Mouse (Mus musculus): Measurements from ENCODE around the gene Bend7. TPM values are rescaled to one million over a fixed set of nuclear protein-coding genes. Genes with fewer than 3 reads are reported as not detected.

Gene Bend7
- polyA plus RNA-seq, 1 experiment from 2014 or later, result 6.9 TPM

DNA sequence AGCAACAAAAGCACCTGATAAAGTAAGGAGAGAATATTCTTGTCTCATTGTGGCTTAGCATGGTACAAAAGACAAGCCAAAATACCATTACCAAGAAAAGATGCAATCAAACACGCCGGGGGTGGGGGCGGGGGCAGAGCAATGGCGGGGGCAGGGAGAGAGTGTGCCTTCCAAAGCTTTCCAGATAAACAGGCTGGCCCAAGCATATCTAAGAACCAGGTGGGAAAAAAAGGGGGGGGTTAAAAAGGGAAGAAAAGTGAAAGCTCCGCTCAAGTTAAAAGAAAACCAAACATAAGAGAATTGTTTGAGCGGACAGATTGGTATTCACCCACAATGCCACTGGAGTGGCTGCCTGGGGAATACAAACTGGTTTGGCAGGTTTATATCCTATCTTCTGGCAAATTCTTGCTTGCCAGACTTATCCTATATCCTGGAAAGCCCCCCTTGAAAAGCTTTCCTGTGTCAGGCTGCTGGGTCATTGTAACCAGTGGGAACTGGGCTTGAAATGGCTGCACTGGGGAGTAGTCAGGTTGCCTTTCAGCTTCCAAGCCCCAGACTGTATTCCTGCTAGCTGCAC is 111.9 kb downstream of the Bend7 start:
- 87% methylated on average over 6 of the region's 6 CpGs for WGBS
- no peak overlapping the region for H3K4me3 ChIP-seq
- no peaks in the 10 kb centered on the region for H3K27me3 ChIP-seq
- no peaks in the 10 kb centered on the region for H3K9me3 ChIP-seq
- no peak overlapping the region for H3K4me2 ChIP-seq
- no peak overlapping the region for H3K27ac ChIP-seq
- no peaks in the 10 kb centered on the region; the same call in 1 of the 2 replicates for H3K4me1 ChIP-seq (replicated peaks)
- no peaks in the 10 kb centered on the region for H3K36me3 ChIP-seq
- no peak for ATAC-seq (ENCODE audit: low FRiP score)
- no peak overlapping the region for H3K9ac ChIP-seq

DNA sequence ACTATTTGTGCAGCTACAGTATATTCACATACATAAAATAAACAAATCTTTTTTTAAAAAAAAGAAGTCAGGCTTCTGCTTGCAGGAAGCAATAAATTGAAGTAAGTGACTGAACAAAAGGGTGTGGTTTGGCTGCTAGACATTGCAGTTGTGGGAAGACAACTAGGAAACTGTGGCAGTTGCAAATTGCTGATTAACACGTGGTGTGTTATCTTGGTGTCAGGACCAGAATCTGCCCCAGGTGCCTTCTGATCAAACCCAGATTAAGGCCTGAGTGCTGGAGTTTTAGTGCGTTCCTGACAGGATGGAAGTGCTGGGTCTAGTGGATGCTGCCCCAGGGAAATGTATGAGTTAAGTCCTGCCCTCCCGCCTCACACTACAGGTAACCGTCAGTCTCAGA is 113.9 kb downstream of the Bend7 start:
- WGBS, result 83% methylated on average over 4 of the region's 4 CpGs
- no peak overlapping the region for H3K4me3 ChIP-seq
- no peak overlapping the region for H3K9ac ChIP-seq
- no peaks in the 10 kb centered on the region for H3K9me3 ChIP-seq
- no peaks in the 10 kb centered on the region for H3K36me3 ChIP-seq
- ATAC-seq (ENCODE audit: low FRiP score), result no peak
- no peak overlapping the region for H3K4me2 ChIP-seq
- no peaks in the 10 kb centered on the region for H3K27me3 ChIP-seq
- H3K4me1 ChIP-seq (replicated peaks), result no peaks in the 10 kb centered on the region; the same call in 1 of the 2 replicates
- no peak overlapping the region for H3K27ac ChIP-seq

DNA sequence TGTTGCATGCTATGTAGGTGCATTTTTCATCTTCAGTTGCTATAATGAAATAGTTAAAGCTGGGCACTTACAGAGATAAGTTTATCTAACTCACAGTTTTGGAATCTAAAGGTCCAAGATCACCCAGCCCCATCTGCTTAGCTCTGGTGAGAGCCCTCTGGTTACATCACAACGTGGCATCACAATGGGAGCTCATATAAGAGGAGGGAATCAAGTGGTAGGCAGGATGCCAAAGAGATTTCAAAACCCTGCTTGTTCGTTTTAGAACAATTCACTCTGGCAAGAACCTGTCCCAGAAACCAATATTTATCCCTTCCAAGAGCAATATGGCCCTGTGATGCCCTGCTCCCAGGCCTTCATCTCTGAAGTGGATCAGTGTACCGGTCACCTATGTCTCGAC is 114.5 kb downstream of the Bend7 start:
- H3K27me3 ChIP-seq, result no peaks in the 10 kb centered on the region
- no peak overlapping the region for H3K4me3 ChIP-seq
- no peak overlapping the region for H3K4me2 ChIP-seq
- H3K36me3 ChIP-seq, result no peaks in the 10 kb centered on the region
- no peaks in the 10 kb centered on the region for H3K9me3 ChIP-seq
- no peak for ATAC-seq (ENCODE audit: low FRiP score)
- 83% methylated on average over 4 of the region's 4 CpGs for WGBS
- H3K9ac ChIP-seq, result no peak overlapping the region
- H3K27ac ChIP-seq, result no peak overlapping the region
- no peaks in the 10 kb centered on the region; the same call in 1 of the 2 replicates for H3K4me1 ChIP-seq (replicated peaks)

DNA sequence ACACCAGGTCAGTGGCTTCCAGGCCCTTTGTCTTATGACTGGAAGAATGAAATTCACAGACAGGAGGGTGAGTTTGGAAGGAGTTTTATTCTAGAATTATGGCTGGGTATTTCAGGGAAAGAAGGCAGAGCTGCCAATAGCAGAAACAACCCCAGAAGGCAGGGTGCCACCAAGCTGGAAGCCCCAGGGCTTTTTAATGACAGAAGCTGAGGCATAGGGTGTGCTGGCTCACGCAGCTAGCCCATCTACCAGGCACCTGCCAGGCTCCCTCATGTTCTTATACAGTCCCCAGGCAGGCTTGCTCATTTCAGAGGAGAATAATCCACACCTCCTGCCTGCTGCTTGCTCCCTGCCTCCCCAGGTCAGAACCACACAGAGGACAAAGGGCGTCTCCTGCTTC is 131.8 kb downstream of the Bend7 start:
- Histone ChIP-seq H3K27me3 (no peaks in the 10 kb centered on the region), H3K36me3 (no peaks in the 10 kb centered on the region)
- 68% methylated on average over 2 of the region's 2 CpGs for WGBS

More for the DNA sequence above, 131.8 kb downstream of the Bend7 start:
- Histone ChIP-seq H3K9me3 (no peaks in the 10 kb centered on the region), H3K4me3 (no peak overlapping the region), H3K4me1 (replicated peaks) (no peaks in the 10 kb centered on the region), H3K9ac (no peak overlapping the region), H3K4me2 (no peak overlapping the region), H3K27ac (no peak overlapping the region)
- no peak for ATAC-seq (ENCODE audit: low FRiP score)

Other genes starting within 250 kb of the Bend7 start
- gene Prpf18, start 65.7 kb upstream of the Bend7 start, polyA plus RNA-seq (2015; fragmentation: Nextera tagmentation; extraction: Ambion mirVana), result 47.8 and 48.7 TPM in 2 replicates
- gene Sephs1, start 163.7 kb downstream of the Bend7 start, polyA plus RNA-seq (2015; fragmentation: Nextera tagmentation; extraction: Ambion mirVana), result 62.4 and 64.9 TPM in 2 replicates
- gene Phyh, start 201.2 kb downstream of the Bend7 start, polyA plus RNA-seq (2015; fragmentation: Nextera tagmentation; extraction: Ambion mirVana), result 61.7 and 66.0 TPM in 2 replicates

All from hindbrain, embryonic 13.5 days (tissue).